Mouse (Mus musculus) layer of hippocampus, postnatal 10 days (tissue): ENCODE measurements at regions not wholly inside any gene's neighbourhood (a gene's known extent, or its start where the extent isn't known, plus 50 kb on each side); places are given as distances from the start of the nearest gene placed in this dataset.
A peak's percentile ranks its signal among the peaks of the same experiment; 100 is the strongest.
"Not testable (repeated sequence)": the region's sequence is repeated elsewhere in the genome, so short reads cannot be mapped to it uniquely, and the experiment has no call there.

ENCODE experiments used
- DNase-seq, 2 experiments: peaks; one replicate each; pipeline ENCODE4 v3.0.0; 2021; ENCODE audit warnings: low spot score in 2 of 2

- no peak for DNase-seq
These were observed 597.7 kb upstream of the Cdh9 start for GRCm38 (mm10) chr15:16130862-16131261.

GRCm38 (mm10) chr15:16158164-16158563 is 570.4 kb upstream of the Cdh9 start:
- DNase-seq = peak in 1 of 2 experiments; percentile 3

- no peak for DNase-seq
These were observed 564.6 kb upstream of the Cdh9 start for GRCm38 (mm10) chr15:16163969-16164368.

GRCm38 (mm10) chr15:16213354-16213753 is 515.2 kb upstream of the Cdh9 start:
- no peak for DNase-seq

GRCm38 (mm10) chr15:16221648-16222047 is 506.9 kb upstream of the Cdh9 start:
- DNase-seq = no peak

GRCm38 (mm10) chr15:16248595-16248994 is 480.0 kb upstream of the Cdh9 start:
- DNase-seq = no peak

- no peak for DNase-seq
These were observed 443.4 kb upstream of the Cdh9 start for GRCm38 (mm10) chr15:16285166-16285565.

- DNase-seq = not testable (repeated sequence)
These were observed 434.0 kb upstream of the Cdh9 start for GRCm38 (mm10) chr15:16294553-16294952.

GRCm38 (mm10) chr15:16309678-16310077 is 418.9 kb upstream of the Cdh9 start:
- no peak for DNase-seq

GRCm38 (mm10) chr15:16311956-16312646 is 416.5 kb upstream of the Cdh9 start:
- no peak for DNase-seq

- DNase-seq = no peak
These were observed 415.8 kb upstream of the Cdh9 start for GRCm38 (mm10) chr15:16312721-16313120.

- DNase-seq = no peak
These were observed 414.7 kb upstream of the Cdh9 start for GRCm38 (mm10) chr15:16313818-16314217.

- no peak for DNase-seq
These were observed 413.9 kb upstream of the Cdh9 start for GRCm38 (mm10) chr15:16314606-16315005.

- no peak for DNase-seq
These were observed 413.5 kb upstream of the Cdh9 start for GRCm38 (mm10) chr15:16315085-16315484.

- no peak for DNase-seq
These were observed 402.2 kb upstream of the Cdh9 start for GRCm38 (mm10) chr15:16326327-16326726.
